Mouse (Mus musculus): Measurements from ENCODE around the gene Epas1.

Epas1 gene

DNA sequence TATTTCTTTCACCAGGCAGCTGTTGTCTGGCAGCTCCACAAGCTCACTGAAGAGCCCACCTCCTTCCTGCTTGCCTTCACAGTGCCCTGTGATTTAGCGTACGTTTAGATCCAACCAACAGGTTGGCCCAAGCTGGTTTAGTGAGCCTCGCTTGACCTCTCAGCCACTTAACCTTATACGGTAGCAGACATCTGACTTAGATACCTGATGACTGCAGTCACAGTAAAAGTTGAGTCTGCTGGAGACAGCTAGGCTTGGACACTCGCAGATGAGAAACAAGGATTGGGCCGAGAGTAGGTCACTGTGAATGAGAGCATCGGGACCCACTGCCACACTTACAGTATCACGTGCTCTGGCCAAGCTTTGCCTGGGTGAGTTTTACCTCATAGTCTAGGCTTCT, 38.4 kb downstream of the Epas1 start:
- no peak for DNase-seq

DNA sequence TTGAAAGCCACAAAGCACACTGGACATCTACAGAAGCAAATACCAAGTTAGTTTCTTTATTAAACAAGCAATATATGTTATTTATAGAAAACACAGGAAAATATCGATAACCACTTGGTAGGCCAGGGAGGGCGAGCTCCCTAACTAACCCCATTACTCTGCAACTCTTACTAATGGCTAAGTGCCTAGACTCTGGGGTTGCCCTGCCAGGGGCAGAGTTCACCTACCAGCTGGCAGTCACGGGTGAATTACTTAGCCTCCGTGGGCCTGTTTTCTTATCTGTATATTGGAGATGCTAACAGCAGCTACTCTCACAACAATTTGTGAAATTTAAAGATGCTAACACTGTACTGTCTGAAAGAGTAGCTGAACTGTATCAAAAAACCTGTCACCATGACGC, 42.3 kb downstream of the Epas1 start:
- DNase-seq, result no peak

DNA sequence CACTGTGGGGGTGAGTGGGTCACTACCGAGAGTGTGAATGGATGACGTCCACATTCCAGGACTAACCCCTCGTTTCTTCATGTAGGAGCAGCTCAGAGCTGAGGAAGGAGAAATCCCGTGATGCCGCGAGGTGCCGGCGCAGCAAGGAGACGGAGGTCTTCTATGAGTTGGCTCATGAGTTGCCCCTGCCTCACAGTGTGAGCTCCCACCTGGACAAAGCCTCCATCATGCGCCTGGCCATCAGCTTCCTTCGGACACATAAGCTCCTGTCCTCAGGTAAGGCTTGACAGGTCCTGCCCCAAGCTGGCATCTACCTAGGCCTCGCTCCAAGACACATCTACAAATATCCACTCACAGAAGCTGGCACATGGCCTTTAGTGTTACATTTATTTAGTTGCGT, 43.5 kb downstream of the Epas1 start:
- no peak for DNase-seq

DNA sequence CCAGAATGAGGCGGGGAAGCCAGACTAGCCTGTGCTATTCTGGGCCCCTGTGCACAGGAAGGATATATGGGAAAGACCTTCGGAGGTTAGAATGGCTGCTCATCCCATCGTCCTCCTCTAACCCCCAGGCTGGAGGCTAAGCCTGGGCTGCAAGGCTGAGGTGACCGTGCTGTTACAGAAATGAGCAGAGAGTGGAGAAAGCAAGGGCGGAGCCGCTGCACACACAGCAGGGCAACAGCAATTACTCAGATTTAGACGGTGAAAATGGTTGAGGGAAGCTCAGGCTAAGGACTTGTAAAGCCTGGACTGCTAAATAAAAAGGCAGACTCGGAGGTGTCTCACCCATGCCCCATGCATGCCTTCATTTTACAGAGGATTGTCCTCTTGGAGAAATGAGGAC, 45.0 kb downstream of the Epas1 start:
- no peak for DNase-seq

DNA sequence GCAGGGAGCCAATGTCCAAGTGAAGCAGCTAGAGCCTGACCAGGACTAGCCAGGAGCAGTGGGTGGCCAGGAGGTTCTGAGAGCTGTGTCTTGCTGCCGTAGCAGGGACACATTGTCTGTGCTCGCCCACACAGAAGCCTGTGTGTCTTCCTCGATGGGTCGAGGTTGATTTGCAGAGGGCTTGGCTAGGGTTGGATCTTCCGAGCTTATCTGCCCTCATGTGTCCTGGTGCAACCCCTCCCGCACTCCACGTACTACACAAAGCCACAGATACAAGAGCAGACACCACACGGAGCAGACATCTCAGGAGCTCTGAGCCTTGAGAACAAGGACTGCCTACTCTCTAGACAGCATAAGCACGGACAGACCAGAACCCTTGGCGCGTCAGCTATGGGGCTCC, 45.5 kb downstream of the Epas1 start:
- no peak for DNase-seq

DNA sequence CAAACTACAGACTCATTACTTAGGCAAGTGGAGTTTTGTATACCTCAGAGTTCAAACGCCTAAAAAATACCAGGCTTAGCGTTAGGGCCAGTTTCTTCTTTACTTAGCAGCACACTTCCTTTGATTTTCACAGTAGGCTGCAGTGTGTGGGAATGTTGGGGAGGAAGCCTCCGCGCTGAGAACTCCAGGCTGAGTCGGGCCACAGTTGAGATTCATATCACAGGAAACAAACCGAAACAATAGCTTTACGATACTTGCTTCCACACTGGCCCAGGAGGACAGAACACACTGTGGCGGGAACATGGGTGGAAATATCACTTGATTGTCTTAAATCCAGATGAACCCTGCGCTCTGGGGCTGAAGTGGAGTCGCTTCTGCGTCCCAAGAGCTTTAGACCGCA, 47.0 kb downstream of the Epas1 start:
- DNase-seq, result no peak

DNA sequence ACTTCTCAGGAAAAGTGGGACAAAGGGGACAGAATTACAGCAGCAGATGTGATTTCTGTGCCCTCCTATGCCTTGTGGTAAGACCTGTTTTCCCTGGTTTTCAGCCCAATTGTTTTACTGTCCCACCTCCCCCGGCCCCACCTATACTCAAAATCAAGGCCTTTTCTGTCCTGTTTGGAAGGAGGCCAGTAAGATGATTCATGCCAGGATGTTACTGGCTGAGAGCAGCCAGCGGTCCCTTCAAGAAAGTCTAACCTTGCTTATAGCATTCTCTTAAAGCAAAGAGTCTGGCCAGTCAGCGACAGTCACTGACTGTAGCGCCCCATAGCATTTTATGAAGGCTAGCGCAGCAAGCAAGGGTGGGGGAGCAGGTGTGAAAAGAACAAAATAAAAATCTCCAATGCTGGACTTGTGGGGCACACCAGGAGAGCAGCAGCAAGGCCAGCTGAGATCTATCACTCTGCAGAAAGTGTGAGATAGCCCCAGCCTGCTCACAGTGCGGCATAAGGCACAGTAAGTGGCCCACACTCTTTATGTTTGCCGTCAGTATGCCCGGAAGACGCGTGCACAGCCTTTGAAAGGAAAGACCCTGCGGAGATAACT, 47.8 kb downstream of the Epas1 start:
- peak; percentile 31 to 40 for DNase-seq

DNA sequence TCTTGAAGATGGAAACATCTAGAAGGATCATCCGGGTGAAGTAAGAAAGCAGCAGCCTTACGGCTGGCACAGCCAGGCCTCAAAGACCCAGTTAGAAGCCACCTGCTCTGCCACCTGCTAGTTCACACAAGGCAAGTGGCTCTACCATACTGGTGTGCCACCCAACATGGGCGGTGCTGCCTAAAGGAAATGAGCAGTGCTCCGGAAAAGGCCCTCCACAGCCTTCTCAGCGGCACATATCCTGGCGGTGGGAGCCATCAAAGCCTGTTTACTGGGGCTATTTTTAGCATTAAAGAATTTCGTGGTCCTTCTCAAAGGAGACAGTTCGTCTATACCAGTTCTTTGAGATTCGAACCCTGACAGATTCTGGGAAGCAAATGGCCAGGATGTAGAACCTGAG, 48.4 kb downstream of the Epas1 start:
- DNase-seq, result peak; percentile 20 to 43

DNA sequence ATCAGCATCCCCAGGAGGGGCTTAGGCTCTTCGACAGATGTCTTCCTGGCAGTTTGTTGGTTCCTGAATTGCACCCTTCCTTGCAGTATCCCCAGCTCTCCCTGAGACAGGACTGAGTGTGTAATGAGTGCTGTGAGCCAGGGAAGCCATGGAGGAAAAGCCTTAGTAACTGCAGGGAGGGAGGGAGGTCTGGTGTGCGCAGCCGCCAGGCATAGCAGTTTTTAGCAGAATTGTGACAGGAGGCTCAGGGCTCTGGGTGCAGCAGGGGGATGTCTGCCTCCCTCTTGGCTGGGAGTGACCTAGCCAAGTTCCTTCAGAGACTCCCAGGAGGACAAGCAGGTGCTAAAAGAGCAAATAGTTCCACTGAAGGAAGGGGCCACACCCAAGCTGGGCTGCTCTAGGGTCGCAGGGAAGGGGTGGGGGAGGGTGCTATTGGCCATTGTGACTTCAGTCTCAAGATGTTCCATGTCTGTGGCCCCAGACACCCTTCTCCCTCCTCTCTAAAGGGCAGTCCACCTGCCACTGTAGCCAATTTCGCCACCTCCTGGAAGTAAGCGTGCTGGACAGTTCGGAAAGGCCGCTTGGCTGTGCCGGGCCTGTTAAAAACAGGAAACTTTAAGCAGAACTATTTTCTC, 49.0 kb downstream of the Epas1 start:
- peak; percentile 24 to 42 for DNase-seq

DNA sequence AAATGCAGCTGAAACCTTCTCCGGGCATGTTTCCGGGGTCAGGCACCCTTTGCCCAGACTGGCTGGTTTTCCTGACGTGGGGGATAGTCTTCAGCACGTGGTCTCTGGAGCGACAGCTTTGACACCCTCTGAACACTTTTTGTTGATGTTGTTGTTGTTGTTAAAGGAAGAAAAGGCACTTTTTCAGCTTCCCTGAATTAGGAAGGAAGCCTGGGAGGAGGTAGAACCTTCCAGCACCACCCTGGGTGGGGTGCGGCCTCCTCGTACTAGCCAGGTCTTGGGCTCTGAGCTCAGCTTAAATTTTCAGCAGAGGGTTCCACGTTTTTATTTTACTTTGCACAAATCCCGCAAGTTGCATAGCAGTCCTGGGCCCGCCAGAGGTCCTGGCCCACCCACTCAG, 49.6 kb downstream of the Epas1 start:
- no peak for DNase-seq

DNA sequence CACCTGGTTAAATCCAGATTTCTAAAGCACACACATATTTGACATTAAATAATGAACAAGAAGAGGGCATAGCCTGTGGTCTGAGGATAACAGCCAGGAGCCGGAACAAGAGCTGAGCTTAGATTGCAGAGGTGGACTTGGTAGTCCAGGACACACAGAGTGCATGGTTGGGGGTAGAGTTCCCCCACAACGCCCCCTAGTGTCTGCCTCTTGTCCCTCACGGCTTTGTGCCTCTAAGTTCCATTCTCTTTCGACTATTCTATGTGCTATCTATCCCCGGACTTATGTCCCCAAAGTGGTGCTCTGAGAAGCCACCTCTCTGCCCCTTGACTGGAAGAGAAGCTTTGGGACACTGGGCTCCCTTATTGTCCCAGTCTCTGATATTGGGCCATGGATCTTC, 50.2 kb downstream of the Epas1 start:
- DNase-seq, result no peak

DNA sequence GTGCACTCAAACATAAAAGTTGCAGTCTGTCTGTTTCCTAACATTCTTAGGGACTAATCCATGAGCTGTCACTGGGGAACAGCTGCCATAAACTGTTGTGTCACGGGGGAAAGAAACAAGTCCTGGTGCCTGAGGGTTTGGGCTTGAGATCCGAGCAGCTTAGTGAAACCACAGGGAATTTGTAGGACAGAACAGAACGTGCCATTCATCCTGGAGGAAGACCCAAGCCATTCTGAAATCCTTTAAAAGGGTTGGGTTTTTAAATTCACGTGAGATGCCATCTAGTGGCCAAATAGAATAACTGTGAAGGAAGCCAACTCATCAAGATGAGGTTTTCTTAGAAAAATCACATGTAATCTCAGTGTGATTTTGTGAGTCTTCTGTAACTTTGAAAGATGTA, 58.5 kb downstream of the Epas1 start:
- peak; percentile 32 to 51 for DNase-seq

DNA sequence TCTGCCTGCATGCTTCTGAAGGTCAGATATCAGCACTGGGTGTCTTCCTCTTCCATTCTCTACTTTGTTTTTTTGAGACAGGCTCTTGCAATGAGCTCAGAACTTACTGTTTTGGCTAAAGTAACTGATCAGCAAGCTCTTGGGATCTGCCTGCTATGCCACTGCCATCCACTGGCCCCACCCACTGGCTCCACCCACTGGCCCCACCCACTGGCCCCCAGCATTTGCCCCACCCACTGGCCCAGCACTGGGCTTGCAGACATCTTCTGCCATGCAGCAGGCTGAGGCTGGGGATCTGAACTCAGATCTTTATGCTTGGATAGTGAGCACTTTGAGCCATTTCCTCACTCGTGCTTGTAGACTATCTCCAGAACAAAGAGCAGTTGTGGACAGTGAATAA, 60.8 kb downstream of the Epas1 start:
- DNase-seq, result no peak

DNA sequence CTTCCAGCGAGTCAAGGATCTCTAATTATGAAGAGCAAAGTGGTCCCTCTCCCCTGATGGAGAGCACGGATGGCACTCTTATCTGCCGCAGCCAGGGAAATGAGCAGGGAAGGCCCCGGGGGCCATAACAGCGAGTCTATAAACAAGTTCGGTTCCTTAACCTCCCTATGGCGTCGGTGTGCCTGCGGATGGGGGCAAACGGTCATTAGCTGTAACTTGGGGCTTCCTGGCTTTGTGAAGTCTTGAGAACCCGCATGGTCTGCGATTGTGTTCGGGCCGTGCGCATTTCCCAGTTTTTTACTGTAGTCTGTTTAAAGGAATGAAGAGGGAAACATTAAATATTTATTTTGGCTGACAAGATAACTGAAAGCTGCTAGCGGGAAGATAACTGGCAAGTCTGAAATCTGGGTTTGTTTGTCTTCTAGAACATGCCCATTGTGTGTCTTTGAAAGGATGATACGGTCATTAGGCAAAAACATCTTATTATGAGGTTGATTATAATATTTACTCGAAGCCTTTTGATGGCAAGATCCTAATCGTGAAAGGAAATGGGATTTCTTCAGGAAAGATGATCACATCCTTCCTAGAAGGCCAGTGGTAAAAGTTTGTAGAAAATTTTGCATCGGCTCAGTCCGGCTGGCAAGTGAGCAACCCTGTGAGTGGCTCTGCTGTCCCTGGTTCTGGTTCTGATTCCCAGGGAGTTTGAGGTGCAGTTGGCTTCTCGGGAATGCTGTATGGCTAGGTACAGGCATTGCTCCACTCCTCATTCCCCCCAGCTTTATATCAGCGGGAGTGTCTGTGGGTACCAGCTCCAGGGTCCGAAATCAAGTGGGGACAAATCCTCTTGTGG, 61.7 kb downstream of the Epas1 start:
- no peak for DNase-seq

DNA sequence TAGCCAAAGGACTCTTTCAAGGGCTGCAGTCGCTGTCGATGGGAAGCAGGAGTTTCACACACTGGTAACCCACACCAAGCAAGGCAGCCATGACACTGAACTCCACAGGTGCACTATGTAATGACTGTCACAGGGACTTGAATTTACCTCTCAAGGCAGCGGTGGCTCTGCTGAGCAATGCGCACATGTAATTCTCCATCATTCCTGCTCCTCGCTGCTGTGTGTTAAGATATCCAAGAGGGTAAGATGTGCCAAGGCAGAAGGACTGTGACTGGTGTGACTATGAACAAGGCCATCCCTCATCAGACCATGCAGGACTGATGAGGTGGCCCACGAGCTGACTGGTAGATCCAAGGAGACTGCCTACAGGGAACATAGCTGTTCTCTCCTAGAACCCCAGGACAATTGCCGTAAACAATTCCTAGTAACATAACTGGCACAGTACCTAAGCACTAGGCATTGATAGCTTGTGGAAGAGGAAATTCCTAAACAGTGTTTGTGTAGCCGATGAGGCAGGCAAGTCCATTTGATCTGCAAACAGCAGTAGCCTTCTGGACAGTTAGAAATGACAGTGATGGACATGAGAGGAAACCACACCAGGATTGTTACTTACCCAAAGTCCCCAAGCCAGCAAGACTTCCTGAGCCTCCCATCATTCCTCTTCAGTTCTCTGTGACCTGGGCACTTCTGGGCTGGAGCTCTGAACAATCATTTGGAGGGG, 68.7 kb downstream of the Epas1 start:
- DNase-seq, result no peak

DNA sequence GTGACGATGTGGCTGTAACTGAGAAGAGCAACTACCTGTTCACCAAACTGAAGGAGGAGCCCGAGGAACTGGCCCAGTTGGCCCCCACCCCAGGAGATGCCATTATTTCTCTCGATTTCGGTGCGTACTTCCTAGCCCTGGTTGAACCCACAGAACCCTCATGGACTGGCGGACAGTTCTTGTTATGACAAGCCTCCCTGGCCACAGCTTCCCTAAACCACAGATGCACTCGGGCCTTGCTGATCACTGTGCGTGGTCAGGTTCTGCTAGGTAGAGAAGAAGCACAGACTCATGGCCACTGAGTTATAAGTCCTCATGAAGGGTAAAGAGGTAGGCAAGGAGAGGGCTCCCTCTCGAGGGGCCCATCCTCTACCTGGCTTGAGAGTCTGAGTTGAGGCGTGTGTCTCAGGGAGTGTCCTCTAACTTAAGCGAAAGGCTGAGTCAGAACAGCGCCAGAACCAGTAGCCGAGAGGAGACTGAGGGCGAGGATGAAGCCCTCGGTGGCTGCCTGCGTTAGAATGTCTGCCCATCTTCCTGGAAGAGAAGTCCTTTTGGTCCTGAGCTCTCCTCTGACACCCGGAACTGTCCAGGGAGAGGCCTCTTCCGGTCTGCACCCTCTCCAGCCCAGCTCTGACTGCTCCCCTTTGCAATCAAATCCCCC, 71.1 kb downstream of the Epas1 start:
- no peak for DNase-seq

DNA sequence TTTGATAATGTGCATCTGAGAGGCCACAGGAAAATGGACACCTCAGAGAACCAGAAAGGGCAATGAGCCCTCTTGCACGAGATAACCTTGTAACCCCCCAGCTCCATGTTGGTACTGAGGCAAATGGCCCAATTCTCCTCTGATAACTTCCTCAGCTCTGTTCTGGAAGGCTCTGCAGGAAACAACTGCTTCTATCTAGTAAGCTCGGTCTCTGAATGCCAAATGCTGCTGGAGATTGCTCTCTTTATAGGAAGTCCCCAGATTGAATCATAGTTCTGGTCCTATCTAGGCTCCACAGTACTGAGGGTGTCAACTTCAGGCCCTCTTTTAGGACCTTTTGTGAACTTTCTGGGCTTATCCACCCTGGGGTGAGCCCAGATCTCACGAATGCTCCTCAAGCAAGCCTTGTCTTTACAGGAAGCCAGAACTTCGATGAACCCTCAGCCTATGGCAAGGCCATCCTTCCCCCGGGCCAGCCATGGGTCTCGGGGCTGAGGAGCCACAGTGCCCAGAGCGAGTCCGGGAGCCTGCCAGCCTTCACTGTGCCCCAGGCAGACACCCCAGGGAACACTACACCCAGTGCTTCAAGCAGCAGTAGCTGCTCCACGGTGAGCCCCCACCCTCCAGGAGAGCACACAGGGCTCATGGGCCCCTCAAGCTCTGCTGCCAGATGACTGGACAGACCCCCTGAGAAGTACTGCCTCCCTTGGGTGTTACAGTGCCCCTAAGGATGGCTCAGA, 71.8 kb downstream of the Epas1 start:
- no peak for DNase-seq

DNA sequence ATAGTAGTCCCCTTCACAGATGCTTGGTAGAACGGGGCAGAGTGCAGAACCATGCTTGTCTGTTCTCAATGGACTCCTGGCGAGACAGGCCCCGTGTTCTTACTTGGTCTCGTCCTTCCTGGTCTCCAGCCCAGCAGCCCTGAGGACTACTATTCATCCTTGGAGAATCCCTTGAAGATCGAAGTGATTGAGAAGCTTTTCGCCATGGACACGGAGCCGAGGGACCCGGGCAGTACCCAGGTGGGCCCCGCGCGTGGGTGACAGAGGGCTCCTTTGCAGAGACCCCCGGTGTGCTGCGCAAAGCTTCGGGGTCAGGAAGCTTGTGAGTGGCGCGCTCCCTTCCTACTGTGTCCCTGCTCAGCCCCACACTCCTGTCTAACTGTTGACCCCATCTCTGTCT, 72.9 kb downstream of the Epas1 start:
- DNase-seq, result no peak

DNA sequence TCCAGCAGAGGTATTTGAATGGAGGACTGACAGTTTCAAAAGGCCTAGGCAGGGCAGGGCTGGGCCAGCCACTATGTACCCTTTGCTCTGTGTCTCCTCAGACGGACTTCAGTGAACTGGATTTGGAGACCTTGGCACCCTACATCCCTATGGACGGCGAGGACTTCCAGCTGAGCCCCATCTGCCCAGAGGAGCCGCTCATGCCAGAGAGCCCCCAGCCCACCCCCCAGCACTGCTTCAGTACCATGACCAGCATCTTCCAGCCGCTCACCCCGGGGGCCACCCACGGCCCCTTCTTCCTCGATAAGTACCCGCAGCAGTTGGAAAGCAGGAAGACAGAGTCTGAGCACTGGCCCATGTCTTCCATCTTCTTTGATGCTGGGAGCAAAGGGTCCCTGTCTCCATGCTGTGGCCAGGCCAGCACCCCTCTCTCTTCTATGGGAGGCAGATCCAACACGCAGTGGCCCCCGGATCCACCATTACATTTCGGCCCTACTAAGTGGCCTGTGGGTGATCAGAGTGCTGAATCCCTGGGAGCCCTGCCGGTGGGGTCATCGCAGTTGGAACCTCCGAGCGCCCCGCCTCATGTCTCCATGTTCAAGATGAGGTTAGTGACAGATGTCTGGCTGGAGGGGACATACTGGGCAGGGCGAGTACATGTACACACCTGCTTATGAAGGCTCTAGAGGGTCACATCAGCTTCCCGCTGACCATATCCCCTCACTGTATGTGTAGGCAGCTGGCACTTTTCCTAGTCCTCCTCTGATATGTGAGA, 74.1 kb downstream of the Epas1 start:
- DNase-seq, result no peak

DNA sequence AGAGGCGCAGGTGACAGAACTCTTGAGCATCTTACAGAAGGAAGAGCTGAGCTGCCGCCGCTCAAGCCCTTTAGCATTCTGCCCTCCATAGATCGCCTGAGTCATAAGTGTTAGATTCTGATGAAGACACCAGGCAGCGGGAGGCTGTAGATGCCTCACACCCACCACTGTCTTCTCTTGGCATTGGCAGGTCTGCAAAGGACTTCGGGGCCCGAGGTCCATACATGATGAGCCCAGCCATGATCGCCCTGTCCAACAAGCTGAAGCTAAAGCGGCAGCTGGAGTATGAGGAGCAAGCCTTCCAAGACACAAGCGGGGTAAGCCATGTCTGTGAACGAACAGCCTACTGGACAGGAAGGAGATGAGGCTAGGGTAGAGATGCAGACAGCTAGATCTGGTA, 75.0 kb downstream of the Epas1 start:
- no peak for DNase-seq

DNA sequence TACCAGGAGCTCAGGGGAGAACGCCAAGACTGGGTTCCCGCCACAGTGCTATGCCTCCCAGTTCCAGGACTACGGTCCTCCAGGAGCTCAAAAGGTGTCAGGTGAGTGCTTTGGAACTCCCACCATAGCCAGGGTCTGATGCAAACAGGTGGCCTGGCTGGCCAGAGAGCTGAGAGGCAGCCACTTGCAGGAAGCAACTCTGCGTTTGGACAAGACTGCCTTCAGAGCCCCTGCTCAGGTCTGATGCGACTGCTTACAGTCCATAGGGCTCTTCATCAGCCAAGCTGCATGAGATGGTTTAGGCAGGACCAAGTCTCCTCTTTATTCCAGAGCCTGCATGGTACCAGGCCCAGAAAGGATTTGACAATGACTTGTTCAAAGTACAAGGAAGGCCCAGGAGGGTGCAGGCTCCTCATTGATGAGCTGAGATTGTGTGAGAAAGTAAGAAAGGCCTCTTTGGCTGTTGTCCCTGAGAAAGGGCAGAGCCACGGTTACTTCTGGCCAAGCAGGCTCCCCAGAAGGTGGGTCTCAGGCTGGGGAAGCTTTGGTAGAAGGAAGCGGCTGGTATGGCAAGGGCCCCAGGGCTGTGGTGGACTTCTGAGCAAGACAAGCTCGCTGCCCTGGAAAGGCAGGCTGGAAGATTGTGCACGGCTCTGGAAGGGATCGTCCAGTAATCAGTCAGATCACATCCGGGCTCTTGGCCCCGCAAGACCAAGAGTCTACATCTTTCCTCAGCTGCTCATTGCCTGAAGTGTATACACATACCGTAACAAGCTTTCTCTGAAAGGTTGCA, 76.1 kb downstream of the Epas1 start:
- DNase-seq, result no peak
